Mouse (Mus musculus): Measurements from ENCODE around the gene Klk7. TPM values are rescaled to one million over a fixed set of nuclear protein-coding genes. Genes with fewer than 3 reads are reported as not detected.

Gene Klk7
- polyA plus RNA-seq, 1 experiment from 2014 or later = not detected

DNA sequence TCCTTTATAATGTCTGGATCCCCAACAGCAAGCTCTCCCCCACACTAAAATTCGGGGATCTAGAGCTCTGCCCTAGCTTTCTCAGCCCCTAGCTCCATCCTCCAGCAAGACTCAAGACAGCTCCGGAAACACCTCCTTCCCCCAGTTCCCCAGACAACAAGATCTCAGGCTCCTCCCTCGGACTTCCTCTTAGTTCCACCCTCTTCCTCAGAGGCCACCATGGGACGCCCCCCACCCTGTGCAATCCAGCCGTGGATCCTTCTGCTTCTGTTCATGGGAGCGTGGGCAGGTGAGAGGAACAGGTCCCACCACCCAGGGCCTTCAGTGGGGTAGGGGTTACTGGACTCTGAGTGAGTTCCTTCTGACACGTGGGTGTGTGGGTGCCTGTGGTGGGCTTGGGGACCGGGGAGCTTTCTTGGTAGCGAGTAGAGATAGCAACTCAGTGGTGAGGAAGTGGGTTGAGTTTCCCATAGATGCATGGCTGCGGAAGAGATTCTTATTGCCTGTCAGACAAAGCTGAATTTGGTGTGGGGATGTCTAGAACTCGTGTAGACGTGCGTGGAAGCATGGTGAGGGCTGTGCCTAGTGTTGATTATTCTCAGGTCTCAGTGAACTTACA is 13.1 kb upstream of the Klk7 start:
- WGBS = 44% methylated on average over 13 of the region's 13 CpGs
- peak; percentile 19; the same call in 1 of the 2 replicates for ATAC-seq (ENCODE audit: low FRiP score)
- Histone ChIP-seq H3K4me2 (peak overlapping the region; percentile 75), H3K27me3 (peaks cover 59% of the 10 kb centered on the region), H3K4me3 (peak overlapping the region; percentile 49), H3K4me1 (replicated peaks) (peaks cover 17% of the 10 kb centered on the region), H3K36me3 (no peaks in the 10 kb centered on the region), H3K9me3 (no peaks in the 10 kb centered on the region), H3K9ac (peak overlapping the region; percentile 68; the same call in 1 of the 2 replicates), H3K27ac (no peak overlapping the region)

DNA sequence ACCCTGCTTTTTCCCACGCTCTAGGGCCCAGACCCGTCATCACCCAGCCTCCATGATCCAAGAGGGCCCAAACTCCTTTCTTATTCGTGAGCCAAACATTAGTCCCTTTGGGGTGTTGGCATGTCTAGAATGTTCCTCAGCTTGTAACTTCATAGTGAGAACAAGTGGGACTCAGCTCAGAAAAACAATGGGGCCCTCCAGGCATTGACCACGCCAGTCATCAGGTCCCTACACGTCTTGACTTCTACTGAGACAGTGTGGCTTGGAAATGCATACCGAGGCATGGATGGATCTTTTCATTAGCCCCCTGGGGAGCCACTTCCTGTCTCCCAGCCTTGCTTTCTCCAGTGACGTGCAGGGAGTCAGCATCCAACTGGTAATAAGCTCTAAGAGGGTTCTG is 11.2 kb upstream of the Klk7 start:
- Histone ChIP-seq H3K4me2 (no peak overlapping the region), H3K9me3 (no peaks in the 10 kb centered on the region), H3K27ac (no peak overlapping the region), H3K36me3 (no peaks in the 10 kb centered on the region), H3K9ac (no peak overlapping the region), H3K4me3 (no peak overlapping the region), H3K27me3 (peaks cover 46% of the 10 kb centered on the region), H3K4me1 (replicated peaks) (peaks cover 17% of the 10 kb centered on the region)
- ATAC-seq (ENCODE audit: low FRiP score) = no peak
- 77% methylated on average over 7 of the region's 7 CpGs for WGBS

DNA sequence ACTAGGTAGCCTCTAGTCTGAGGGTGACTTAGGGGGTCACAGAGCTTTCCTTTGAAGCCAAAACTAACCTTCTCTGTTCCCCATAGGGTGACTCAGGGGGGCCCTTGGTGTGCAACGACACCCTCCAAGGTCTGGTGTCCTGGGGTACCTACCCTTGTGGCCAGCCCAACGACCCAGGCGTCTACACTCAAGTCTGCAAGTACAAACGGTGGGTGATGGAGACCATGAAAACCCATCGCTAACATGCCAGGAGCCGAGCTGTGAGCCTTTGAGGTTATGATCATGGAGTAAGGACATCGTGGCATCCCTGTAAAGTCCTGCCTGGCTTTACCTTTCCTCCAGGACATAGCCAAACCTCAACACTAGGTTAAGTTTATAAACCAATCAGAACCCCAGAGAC is 4.1 kb downstream of the Klk7 start:
- Histone ChIP-seq H3K4me1 (replicated peaks) (no peaks in the 10 kb centered on the region), H3K9ac (no peak overlapping the region), H3K4me2 (no peak overlapping the region), H3K36me3 (no peaks in the 10 kb centered on the region), H3K27me3 (no peaks in the 10 kb centered on the region), H3K9me3 (no peaks in the 10 kb centered on the region), H3K4me3 (no peak overlapping the region), H3K27ac (no peak overlapping the region)
- ATAC-seq (ENCODE audit: low FRiP score) = no peak
- WGBS = 91% methylated on average over 7 of the region's 7 CpGs

DNA sequence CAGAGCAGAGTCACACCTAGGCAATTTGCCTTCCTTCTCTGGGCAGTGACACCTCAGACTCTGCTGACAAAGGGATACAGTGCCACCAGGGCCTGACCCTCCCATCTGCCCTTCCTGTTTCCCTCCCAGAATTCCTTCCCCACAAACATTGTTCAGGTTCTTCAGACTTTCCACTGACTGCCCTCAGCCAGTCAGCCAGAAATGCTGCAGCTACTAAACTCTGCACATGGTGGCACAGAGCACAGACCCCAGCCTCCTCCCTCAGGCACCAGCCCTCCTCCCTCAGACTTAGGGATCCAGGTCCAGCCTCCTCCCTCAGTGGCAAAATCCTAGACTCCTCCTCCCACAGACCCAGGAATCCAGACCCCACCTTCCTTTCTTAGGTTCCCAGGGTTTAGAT is 5.7 kb downstream of the Klk7 start:
- no peak for ATAC-seq (ENCODE audit: low FRiP score)
- no peaks in the 10 kb centered on the region for H3K9me3 ChIP-seq
- H3K4me1 ChIP-seq (replicated peaks) = no peaks in the 10 kb centered on the region
- no peak overlapping the region for H3K27ac ChIP-seq
- no peak overlapping the region for H3K4me2 ChIP-seq
- H3K9ac ChIP-seq = no peak overlapping the region
- no peak overlapping the region for H3K4me3 ChIP-seq
- no peaks in the 10 kb centered on the region for H3K27me3 ChIP-seq
- H3K36me3 ChIP-seq = no peaks in the 10 kb centered on the region

DNA sequence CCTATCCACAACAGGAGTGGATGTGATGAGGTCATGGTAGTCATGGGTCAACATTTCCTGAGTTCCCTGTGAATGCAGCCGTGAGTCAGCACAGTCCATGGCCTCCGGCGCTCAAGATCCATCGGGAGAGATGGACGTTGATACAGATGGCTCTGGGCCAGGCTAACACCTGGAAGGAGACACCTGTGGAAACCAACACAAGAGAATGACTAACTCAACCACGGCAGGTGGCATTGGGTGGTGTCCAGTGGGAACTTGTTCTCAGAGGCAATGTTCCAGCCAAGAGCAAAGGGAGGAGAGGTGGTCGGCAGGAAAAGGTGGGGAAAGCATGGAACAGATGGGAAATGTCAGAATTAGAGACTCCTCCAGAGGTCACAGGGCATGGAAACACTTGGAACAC is 10.5 kb downstream of the Klk7 start:
- no peak for ATAC-seq (ENCODE audit: low FRiP score)
- Histone ChIP-seq H3K27ac (no peak overlapping the region), H3K27me3 (no peaks in the 10 kb centered on the region), H3K4me3 (no peak overlapping the region), H3K4me1 (replicated peaks) (no peaks in the 10 kb centered on the region), H3K36me3 (no peaks in the 10 kb centered on the region), H3K9me3 (no peaks in the 10 kb centered on the region), H3K9ac (no peak overlapping the region), H3K4me2 (no peak overlapping the region)
- WGBS = 90% methylated on average over 7 of the region's 7 CpGs

DNA sequence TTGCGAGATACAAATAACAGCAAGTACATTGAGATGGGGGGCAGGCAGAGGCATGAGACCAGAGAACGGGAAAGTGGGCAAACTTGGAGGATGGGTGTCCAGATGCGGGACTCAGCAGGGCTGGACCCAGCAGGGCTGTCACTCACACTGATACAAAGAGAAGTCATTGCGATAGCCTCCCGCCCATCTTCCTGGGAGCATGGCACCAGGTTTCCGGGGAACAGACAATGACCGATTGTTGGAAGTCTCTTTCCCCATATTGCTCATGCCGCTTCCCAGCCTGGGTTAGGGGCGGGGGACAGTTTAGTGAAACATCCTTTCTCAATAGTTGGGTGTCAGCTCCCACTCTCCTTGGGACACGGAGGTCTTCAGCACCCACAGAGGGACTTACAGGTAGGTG is 13.1 kb downstream of the Klk7 start, which contains the start of gene Klk6:
Klk6 (plus strand) TSS at position 301 of the 400 bp plus-strand sequence.
- ATAC-seq (ENCODE audit: low FRiP score) = no peak
- no peaks in the 10 kb centered on the region for H3K27me3 ChIP-seq
- no peak within 1 kb of the TSS for H3K27ac ChIP-seq
- WGBS = 71% methylated on average over 10 of the region's 10 CpGs
- no peak within 1 kb of the TSS for H3K9ac ChIP-seq
- H3K9me3 ChIP-seq = no peaks in the 10 kb centered on the region
- no peak within 1 kb of the TSS for H3K4me2 ChIP-seq
- H3K36me3 ChIP-seq = no peaks in the 10 kb centered on the region
- no peaks in the 10 kb centered on the region for H3K4me1 ChIP-seq (replicated peaks)
- no peak within 1 kb of the TSS for H3K4me3 ChIP-seq

DNA sequence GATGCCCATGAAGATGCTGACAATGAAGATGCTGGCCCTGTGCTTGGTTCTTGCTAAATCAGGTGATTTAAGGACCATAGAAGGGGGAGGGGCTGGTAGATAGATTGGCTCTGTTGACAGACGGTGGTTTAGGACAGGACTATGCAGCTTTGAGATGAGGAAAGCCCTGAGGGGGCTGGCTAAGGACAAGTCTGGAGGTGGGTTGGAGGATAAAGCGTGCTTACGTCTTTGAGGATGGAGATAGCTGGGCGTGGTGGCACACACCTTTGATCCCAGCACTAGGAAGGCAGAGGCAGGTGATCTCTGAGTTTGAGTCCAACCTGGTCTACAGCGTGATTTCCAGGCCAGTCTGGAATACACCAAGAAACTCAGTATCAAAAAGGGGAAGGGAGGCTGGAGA is 15.0 kb downstream of the Klk7 start:
- 89% methylated on average over 5 of the region's 5 CpGs for WGBS
- H3K4me3 ChIP-seq = no peak overlapping the region
- no peaks in the 10 kb centered on the region for H3K27me3 ChIP-seq
- H3K36me3 ChIP-seq = no peaks in the 10 kb centered on the region
- H3K4me2 ChIP-seq = no peak overlapping the region
- no peak overlapping the region for H3K9ac ChIP-seq
- no peaks in the 10 kb centered on the region for H3K4me1 ChIP-seq (replicated peaks)
- ATAC-seq (ENCODE audit: low FRiP score) = no peak
- H3K27ac ChIP-seq = no peak overlapping the region
- H3K9me3 ChIP-seq = no peaks in the 10 kb centered on the region

DNA sequence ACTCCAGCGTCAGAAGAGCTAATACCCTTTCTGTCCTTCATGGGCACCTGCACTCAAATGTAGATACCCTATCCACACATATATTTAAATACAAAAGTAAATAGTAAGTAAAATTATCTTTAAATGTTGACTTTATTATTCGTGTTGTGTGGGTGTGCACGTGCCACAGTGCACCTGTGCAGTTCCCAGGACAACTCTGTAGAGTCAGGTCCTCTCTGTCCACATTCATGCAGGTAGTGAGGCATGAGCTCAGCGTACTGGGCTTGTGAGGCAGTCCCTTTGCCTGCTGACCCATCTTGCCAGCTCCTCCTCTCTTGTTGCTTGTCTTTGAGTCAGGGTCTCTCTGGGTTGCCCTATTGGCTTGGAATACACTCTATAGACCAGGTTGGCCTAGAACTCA is 16.6 kb downstream of the Klk7 start:
- ATAC-seq (ENCODE audit: low FRiP score) = no peak
- WGBS = 85% methylated on average over 4 of the region's 4 CpGs

DNA sequence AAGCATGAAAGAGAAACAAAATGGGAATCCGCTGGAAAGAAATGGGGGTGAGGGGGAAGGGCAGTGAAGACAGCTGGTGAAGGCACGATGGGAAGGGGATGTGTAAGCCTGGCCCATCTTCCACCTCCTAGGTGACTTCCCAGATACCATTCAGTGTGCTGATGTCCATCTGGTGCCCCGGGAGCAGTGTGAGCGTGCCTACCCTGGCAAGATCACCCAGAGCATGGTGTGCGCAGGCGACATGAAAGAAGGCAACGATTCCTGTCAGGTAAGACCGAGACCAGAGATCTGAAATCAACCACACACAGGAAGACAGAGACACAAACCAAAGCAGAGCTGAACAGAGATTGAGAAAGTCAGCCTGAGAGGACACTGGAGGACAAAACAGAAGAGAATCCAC is 17.9 kb downstream of the Klk7 start:
- Histone ChIP-seq H3K4me1 (replicated peaks) (no peaks in the 10 kb centered on the region), H3K9ac (no peak overlapping the region), H3K36me3 (no peaks in the 10 kb centered on the region), H3K4me3 (no peak overlapping the region), H3K4me2 (no peak overlapping the region), H3K9me3 (no peaks in the 10 kb centered on the region), H3K27ac (no peak overlapping the region), H3K27me3 (no peaks in the 10 kb centered on the region)
- 90% methylated on average over 8 of the region's 8 CpGs for WGBS
- ATAC-seq (ENCODE audit: low FRiP score) = no peak

More for the DNA sequence above, 16.6 kb downstream of the Klk7 start:
- H3K9me3 ChIP-seq = no peaks in the 10 kb centered on the region
- no peak overlapping the region for H3K9ac ChIP-seq
- H3K4me3 ChIP-seq = no peak overlapping the region
- no peak overlapping the region for H3K27ac ChIP-seq
- H3K4me2 ChIP-seq = no peak overlapping the region
- H3K4me1 ChIP-seq (replicated peaks) = no peaks in the 10 kb centered on the region
- H3K36me3 ChIP-seq = no peaks in the 10 kb centered on the region
- H3K27me3 ChIP-seq = no peaks in the 10 kb centered on the region

DNA sequence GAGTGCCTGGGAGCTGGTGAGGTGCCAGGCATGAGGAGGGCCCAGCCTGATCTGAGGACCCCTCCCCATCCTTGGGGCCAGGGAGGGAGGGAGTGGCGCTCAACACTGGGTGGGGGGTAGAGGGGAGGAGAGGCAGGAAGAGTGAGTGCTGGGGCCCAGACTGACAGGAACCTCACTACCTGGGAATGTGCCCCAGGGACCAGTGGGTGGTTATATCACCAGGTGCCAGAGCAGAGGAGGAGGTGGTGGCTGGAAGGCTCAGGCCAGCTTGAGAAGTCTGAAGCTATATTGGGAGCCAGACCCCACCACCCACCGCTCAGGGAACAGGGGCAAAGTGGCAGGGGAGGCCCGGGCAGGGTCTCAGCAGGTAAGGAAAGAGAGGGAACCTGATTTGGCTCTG is 30.6 kb downstream of the Klk7 start, which contains the start of gene Klk5:
Klk5 (plus strand) TSS at position 271 of the 400 bp plus-strand sequence.
- no peak within 1 kb of the TSS for H3K9ac ChIP-seq
- WGBS = 65% methylated on average over 3 of the region's 3 CpGs
- H3K27me3 ChIP-seq = no peaks in the 10 kb centered on the region
- no peak within 1 kb of the TSS for H3K4me3 ChIP-seq
- H3K4me1 ChIP-seq (replicated peaks) = no peaks in the 10 kb centered on the region
- no peak within 1 kb of the TSS for H3K4me2 ChIP-seq
- no peak within 1 kb of the TSS for H3K27ac ChIP-seq
- no peaks in the 10 kb centered on the region for H3K36me3 ChIP-seq
- no peak for ATAC-seq (ENCODE audit: low FRiP score)
- no peaks in the 10 kb centered on the region for H3K9me3 ChIP-seq

DNA sequence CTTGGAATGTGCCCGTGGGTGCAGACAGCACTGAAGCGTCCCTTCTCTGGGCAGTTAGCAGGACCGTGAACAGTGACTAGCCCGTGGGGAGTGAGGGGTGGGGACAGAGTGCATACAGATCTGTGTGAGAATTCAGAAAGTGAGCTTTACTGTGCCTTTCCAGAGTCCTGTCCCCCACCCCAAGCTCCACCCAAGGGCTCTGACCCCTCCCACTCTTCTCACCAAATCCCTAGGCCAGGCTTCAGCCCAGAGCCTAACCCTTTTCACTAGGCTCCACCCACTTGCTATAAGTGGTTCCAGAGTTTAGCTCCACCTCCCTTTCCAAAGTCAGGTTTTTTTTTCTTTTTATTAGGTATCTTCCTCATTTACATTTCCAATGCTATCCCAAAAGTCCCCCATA is 32.7 kb downstream of the Klk7 start:
- ATAC-seq (ENCODE audit: low FRiP score) = no peak
- no peak overlapping the region for H3K27ac ChIP-seq
- no peaks in the 10 kb centered on the region for H3K4me1 ChIP-seq (replicated peaks)
- no peaks in the 10 kb centered on the region for H3K36me3 ChIP-seq
- no peak overlapping the region for H3K4me2 ChIP-seq
- no peaks in the 10 kb centered on the region for H3K27me3 ChIP-seq
- no peak overlapping the region for H3K9ac ChIP-seq
- no peak overlapping the region for H3K4me3 ChIP-seq
- 82% methylated on average over 4 of the region's 4 CpGs for WGBS
- no peaks in the 10 kb centered on the region for H3K9me3 ChIP-seq

DNA sequence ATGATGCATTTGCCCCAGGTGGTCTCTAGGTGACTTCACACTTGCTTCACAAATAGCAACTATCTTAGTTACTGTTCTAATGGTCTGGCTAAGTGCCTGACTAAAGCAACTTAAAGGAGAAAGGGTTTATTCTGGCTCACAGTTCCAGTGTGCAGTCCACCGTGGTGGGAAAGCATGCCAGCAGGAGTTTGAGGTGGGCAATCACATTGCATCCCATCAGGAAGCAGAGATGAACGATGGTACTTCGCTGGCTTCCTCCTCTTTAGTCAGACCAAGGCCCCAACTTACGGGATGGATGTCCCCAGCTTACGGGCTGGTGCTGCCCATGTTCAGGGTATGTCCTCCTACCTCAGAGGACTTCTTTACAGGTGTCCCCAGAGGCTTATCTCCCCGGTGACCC is 40.5 kb downstream of the Klk7 start:
- no peak overlapping the region for H3K4me3 ChIP-seq
- no peak overlapping the region for H3K4me2 ChIP-seq
- H3K4me1 ChIP-seq (replicated peaks) = no peaks in the 10 kb centered on the region
- no peaks in the 10 kb centered on the region for H3K9me3 ChIP-seq
- no peak overlapping the region for H3K9ac ChIP-seq
- no peaks in the 10 kb centered on the region for H3K27me3 ChIP-seq
- no peak overlapping the region for H3K27ac ChIP-seq
- ATAC-seq (ENCODE audit: low FRiP score) = no peak
- WGBS = 90% methylated on average over 6 of the region's 6 CpGs
- H3K36me3 ChIP-seq = no peaks in the 10 kb centered on the region

DNA sequence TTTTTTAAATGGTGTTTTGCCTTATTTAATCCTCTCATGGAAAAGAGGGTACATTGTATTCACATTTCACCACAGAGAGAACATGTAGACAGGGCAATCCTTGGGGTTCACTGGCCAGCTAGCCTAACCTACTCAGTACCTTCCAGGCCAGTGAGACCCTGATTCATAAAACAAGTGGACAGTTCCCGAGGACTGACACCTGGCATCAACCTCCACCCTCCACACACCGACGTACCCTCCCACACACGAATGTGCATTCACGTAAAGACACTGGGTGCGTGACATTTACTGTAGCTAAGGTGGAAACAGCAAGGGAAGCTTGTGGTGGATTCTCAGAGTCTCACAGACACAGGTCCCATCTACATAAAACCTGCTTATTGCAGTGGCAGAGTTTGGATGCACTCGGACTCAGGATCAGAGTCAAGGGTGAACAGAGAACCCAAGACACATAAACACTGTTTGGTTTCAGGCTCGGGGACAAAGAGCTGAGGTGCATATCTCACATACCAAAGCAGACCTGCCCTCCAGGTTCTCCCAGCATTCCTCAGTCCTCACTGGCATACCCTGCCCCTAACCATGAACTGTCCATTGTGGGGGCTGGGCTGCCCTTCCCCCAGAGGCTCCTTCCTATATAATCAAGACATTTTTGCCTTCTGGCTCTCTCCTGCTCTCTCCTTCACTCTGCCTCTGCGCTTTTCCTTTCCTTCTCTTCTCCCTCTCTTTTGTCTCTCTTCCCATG is 43.7 kb downstream of the Klk7 start:
- Histone ChIP-seq H3K4me3 (no peak overlapping the region), H3K4me2 (no peak overlapping the region), H3K27ac (no peak overlapping the region), H3K4me1 (replicated peaks) (no peaks in the 10 kb centered on the region), H3K27me3 (no peaks in the 10 kb centered on the region), H3K9me3 (no peaks in the 10 kb centered on the region), H3K36me3 (no peaks in the 10 kb centered on the region), H3K9ac (no peak overlapping the region)
- no peak for ATAC-seq (ENCODE audit: low FRiP score)
- WGBS = 87% methylated on average over 9 of the region's 9 CpGs
